Mouse (Mus musculus) CH12.LX (cell line): ENCODE measurements around the gene Pi16. TPM values are rescaled to one million over a fixed set of nuclear protein-coding genes. Genes with fewer than 3 reads are reported as not detected.

Experiments used
- DNase-seq: peaks from one replicate; pipeline ENCODE4 v3.0.0-alpha.2; 2013; ENCODE audit errors: extremely low read depth
- H3K27ac ChIP-seq: 2 replicates; pipeline ENCODE4 v1.5.1; 2012; ENCODE audit warnings: low read depth, mild to moderate bottlenecking, control low read depth, moderate library complexity; ENCODE audit not compliant: insufficient read depth
- H3K27me3 ChIP-seq: replicated peaks from 2 replicates; pipeline ENCODE3; 2012; ENCODE audit warnings: inconsistent platforms
- H3K36me3 ChIP-seq, 2 experiments: replicated peaks in 1 of 2; 2 replicates each; pipeline versions ENCODE3 to v1.6.1; 2012; ENCODE audit warnings: inconsistent platforms in 1 of 2, low read length in 1 of 2, mild to moderate bottlenecking in 1 of 2, mixed read lengths in 1 of 2, moderate library complexity in 1 of 2; ENCODE audit not compliant: control insufficient read depth in 1 of 2, insufficient read depth in 1 of 2
- H3K4me1 ChIP-seq, 2 experiments: 2 replicates each; pipeline ENCODE4 v1.6.1; 2012; ENCODE audit warnings: inconsistent platforms in 1 of 2, moderate library complexity in 1 of 2; ENCODE audit not compliant: insufficient read depth in 2 of 2, control insufficient read depth in 1 of 2
- H3K4me2 ChIP-seq: 2 replicates; pipeline ENCODE4 v1.6.1; 2012; ENCODE audit warnings: low read depth, mild to moderate bottlenecking, control low read depth; ENCODE audit not compliant: poor library complexity, insufficient read depth, severe bottlenecking
- H3K4me3 ChIP-seq, 3 experiments: fragments of 150-350 bp in 1 of 3; sonication (generic) in 1 of 3; replicated peaks in 1 of 3; 2 replicates each; pipeline versions ENCODE3 to v1.5.1; 2011 to 2012; ENCODE audit warnings: low read depth in 2 of 3, low read length in 2 of 3, mild to moderate bottlenecking in 2 of 3, moderate library complexity in 2 of 3, control low read depth in 1 of 3, improper control_type of control experiment in 1 of 3, inconsistent platforms in 1 of 3, mixed read lengths in 1 of 3; ENCODE audit not compliant: poor library complexity in 1 of 3
- H3K79me2 ChIP-seq: replicated peaks from 2 replicates; pipeline ENCODE4 v1.6.1; 2012; ENCODE audit warnings: mild to moderate bottlenecking, moderate library complexity; ENCODE audit not compliant: control insufficient read depth, poor library complexity, insufficient read depth, severe bottlenecking; ENCODE audit errors: extremely low read depth
- H3K9ac ChIP-seq: 2 replicates; pipeline ENCODE4 v1.6.1; 2012; ENCODE audit warnings: low read depth, mild to moderate bottlenecking, control low read depth, moderate library complexity; ENCODE audit not compliant: insufficient read depth
- H3K9me3 ChIP-seq: replicated peaks from 2 replicates; pipeline ENCODE3; 2012; ENCODE audit warnings: low read length, inconsistent platforms, mixed read lengths
- E2F4 ChIP-seq: IDR thresholded peaks from 2 replicates; pipeline ENCODE4 v1.6.1; 2011; ENCODE audit warnings: low read depth, low read length, improper control_type of control experiment; ENCODE audit not compliant: insufficient replicate concordance
- ELF1 ChIP-seq: IDR thresholded peaks from 2 replicates; pipeline ENCODE4 v1.6.1; 2014; ENCODE audit warnings: low read depth, mild to moderate bottlenecking, inconsistent platforms, low read length, improper control_type of control experiment
- EP300 ChIP-seq: IDR thresholded peaks from 2 replicates; pipeline ENCODE4 v1.6.1; 2011; ENCODE audit warnings: low read length, improper control_type of control experiment
- HCFC1 ChIP-seq: IDR thresholded peaks from 2 replicates; pipeline ENCODE4 v1.6.1; 2012; ENCODE audit warnings: low read depth, mild to moderate bottlenecking, inconsistent platforms, low read length, improper control_type of control experiment
- MAFK ChIP-seq: IDR thresholded peaks from 2 replicates; pipeline ENCODE4 v1.6.1; 2011; ENCODE audit warnings: low read length, improper control_type of control experiment; ENCODE audit not compliant: insufficient replicate concordance
- MAZ ChIP-seq: IDR thresholded peaks from 2 replicates; pipeline ENCODE4 v1.6.1; 2012; ENCODE audit warnings: low read depth, mild to moderate bottlenecking, inconsistent platforms, low read length, improper control_type of control experiment, moderate library complexity
- MEF2A ChIP-seq: IDR thresholded peaks from 2 replicates; pipeline ENCODE4 v1.6.1; 2014; ENCODE audit warnings: low read depth, mild to moderate bottlenecking, inconsistent platforms, low read length, improper control_type of control experiment, borderline replicate concordance
- MXI1 ChIP-seq: IDR thresholded peaks from 2 replicates; pipeline ENCODE4 v1.6.1; 2011; ENCODE audit warnings: mild to moderate bottlenecking, low read depth, low read length, improper control_type of control experiment
- POLR2AphosphoS2 ChIP-seq: IDR thresholded peaks from 2 replicates; pipeline ENCODE4 v1.6.1; 2011; ENCODE audit warnings: low read depth, low read length, improper control_type of control experiment
- SIN3A ChIP-seq: IDR thresholded peaks from 2 replicates; pipeline ENCODE4 v1.6.1; 2012; ENCODE audit warnings: low read length, improper control_type of control experiment, inconsistent platforms
- SMC3 ChIP-seq: IDR thresholded peaks from 2 replicates; pipeline ENCODE4 v1.6.1; 2011; ENCODE audit warnings: low read depth, low read length, improper control_type of control experiment
- UBTF ChIP-seq: IDR thresholded peaks from 2 replicates; pipeline ENCODE4 v1.6.1; 2012; ENCODE audit warnings: low read depth, mild to moderate bottlenecking, inconsistent platforms, low read length, improper control_type of control experiment, moderate library complexity
- ZMIZ1 ChIP-seq: IDR thresholded peaks from 2 replicates; pipeline ENCODE4 v1.6.1; 2012; ENCODE audit warnings: low read depth, mild to moderate bottlenecking, inconsistent platforms, low read length, improper control_type of control experiment
- dilution Hi-C: fragments of 300-500 bp; cut with MboI; formaldehyde crosslinking; loops from 2 replicates; pipeline ENCODE4 v1.14.3; 2020; ENCODE audit warnings: low sequenced_read_pairs; ENCODE audit not compliant: extremely low pct_unique_long_range_greater_than_20kb, extremely low pct_ligation_motif_present
- in situ Hi-C: fragments of 300-500 bp; cut with MboI; formaldehyde crosslinking; loops from 3 replicates; pipeline ENCODE4 v1.14.3; 2019; ENCODE audit warnings: low sequenced_read_pairs, low pct_ligation_motif_present, low pct_unique_long_range_greater_than_20kb, mixed read lengths
- polyA plus RNA-seq: library from polyadenylated mRNA; unstranded; fragments of >175 nt; gene quantifications from 2 replicates; pipeline ENCODE4 v1.2.1, GENCODE M21; 2012; ENCODE audit warnings: low read depth; ENCODE audit not compliant: insufficient read length
- total RNA-seq, 2 experiments: library from RNA; depleted of rRNA; stranded (reverse); fragments of 300-350 nt in 1 of 2; fragments of >200 nt in 1 of 2; gene quantifications; 2 replicates each; pipeline ENCODE4 v1.2.3; 2012 to 2014

The Pi16 gene
- total and polyA plus RNA-seq, 3 experiments: 0.13 TPM; not detected in 2

DNA sequence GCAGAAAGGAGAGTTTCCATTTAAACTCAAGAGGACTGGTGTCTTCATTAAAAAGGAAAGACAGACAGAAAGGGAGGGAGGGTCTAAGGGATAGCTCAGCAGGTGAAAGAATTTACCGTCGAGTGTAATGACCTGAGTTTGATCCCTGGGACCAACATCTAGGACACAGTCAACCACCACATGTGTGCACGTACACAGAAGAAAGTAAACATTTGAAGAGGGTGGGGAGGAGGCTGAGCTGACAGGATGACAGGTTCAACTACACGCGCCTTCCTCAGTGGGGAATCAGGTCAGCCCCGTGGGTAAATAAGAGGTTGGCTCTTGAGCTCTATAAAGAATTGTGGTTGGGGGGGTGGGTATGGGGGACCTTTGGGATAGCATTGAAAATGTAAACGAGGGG is 44.3 kb upstream of the Pi16 start:
- in situ Hi-C loops (no loop called here), dilution Hi-C loops (no loop called here)
- Histone ChIP-seq H3K27ac (no peak overlapping the region), H3K9ac (no peak overlapping the region), H3K9me3 (no peaks in the 10 kb centered on the region), H3K27me3 (no peaks in the 10 kb centered on the region), H3K79me2 (peaks cover 19% of the 10 kb centered on the region), H3K36me3 (peaks cover 4 to 24% of the 10 kb centered on the region in 2 experiments), H3K4me1 (peaks cover 3 to 38% of the 10 kb centered on the region in 2 experiments; a peak in 2 of 4 replicates), H3K4me2 (no peak overlapping the region), H3K4me3 (no peak overlapping the region)
- TF ChIP-seq MAFK: no peak
- TF ChIP-seq POLR2AphosphoS2: no peak
- no peak for TF ChIP-seq HCFC1
- no peak for DNase-seq

- Histone ChIP-seq H3K4me2 (no peak overlapping the region), H3K27ac (no peak overlapping the region), H3K4me3 (no peak overlapping the region), H3K27me3 (no peaks in the 10 kb centered on the region), H3K79me2 (peaks cover 19% of the 10 kb centered on the region), H3K4me1 (peaks cover 3 to 36% of the 10 kb centered on the region in 2 experiments; a peak in 2 of 4 replicates), H3K36me3 (peaks cover 10 to 31% of the 10 kb centered on the region in 2 experiments), H3K9ac (no peak overlapping the region), H3K9me3 (no peaks in the 10 kb centered on the region)
- no peak for TF ChIP-seq MAZ
- TF ChIP-seq MAFK: no peak
- TF ChIP-seq SMC3: no peak
- no peak for TF ChIP-seq EP300
- DNase-seq: no peak
- in situ Hi-C loops (no loop called here), dilution Hi-C loops (no loop called here)
Observed at GRCm38 (mm10) chr17:29273889-29274288, 43.6 kb upstream of the Pi16 start.

DNA sequence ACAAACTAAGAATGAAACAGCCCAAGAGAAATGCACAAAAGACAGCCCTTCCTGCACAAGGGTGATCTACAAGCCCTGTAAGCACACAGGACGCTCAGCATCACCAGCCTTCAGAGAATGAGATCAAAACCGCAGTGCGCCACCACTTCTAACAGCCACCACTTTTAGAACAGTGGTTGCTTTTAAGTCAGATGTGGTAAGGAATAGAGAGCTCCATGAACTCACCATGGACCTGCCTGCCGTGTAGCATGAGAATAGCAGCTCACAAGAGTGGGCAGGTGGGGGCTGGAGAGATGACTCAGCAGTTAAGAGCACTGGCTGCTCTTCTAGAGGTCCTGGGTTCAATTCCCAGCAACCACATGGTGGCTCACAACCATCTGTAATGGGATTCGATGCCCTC is 37.1 kb upstream of the Pi16 start:
- TF ChIP-seq UBTF: no peak
- no peak for TF ChIP-seq EP300
- TF ChIP-seq ELF1: no peak
- TF ChIP-seq MEF2A: no peak
- no peak for TF ChIP-seq ZMIZ1
- no peak for TF ChIP-seq MXI1
- TF ChIP-seq E2F4: no peak
- no peak for TF ChIP-seq SIN3A
- DNase-seq: no peak
- Histone ChIP-seq H3K79me2 (no peaks in the 10 kb centered on the region; the same call in 1 of the 2 replicates), H3K4me1 (peaks cover 0 to 3% of the 10 kb centered on the region in 2 experiments; a peak in 1 of 4 replicates), H3K9me3 (peaks cover 2% of the 10 kb centered on the region), H3K36me3 (peaks cover 46 to 75% of the 10 kb centered on the region in 2 experiments), H3K9ac (no peak overlapping the region), H3K27me3 (no peaks in the 10 kb centered on the region), H3K27ac (no peak overlapping the region), H3K4me2 (no peak overlapping the region), H3K4me3 (no peak overlapping the region)
- in situ Hi-C loops: no loop called here
- dilution Hi-C loops: no loop called here
